Mouse (Mus musculus): ENCODE measurements around the gene Mff. TPM values are rescaled to one million over a fixed set of nuclear protein-coding genes. Genes with fewer than 3 reads are reported as not detected.

Mff gene
- polyA plus RNA-seq, 1 experiment from 2014 or later: 177 TPM

GRCm38 (mm10) chr1:82733357-82733756, 8.7 kb downstream of the Mff start:
- Histone ChIP-seq H3K4me1 (ENCODE audit: control insufficient read depth, insufficient read depth, low read length) (no peaks in the 10 kb centered on the region), H3K4me2 (ENCODE audit: low read depth, low read length) (no peak overlapping the region), H3K27ac (ENCODE audit: low read length) (no peak overlapping the region), H3K27me3 (ENCODE audit: control insufficient read depth, insufficient read depth, low read length) (no peaks in the 10 kb centered on the region), H3K36me3 (ENCODE audit: control insufficient read depth, insufficient read depth, low read length) (peaks cover 23% of the 10 kb centered on the region), H3K9ac (ENCODE audit: low read length) (no peak overlapping the region), H3K9me3 (replicated peaks; ENCODE audit: control insufficient read depth, low read length) (no peaks in the 10 kb centered on the region), H3K4me3 (replicated peaks; ENCODE audit: low read length) (no peak overlapping the region)
- WGBS: 95% methylated on average over 1 of the region's 1 CpGs
- ATAC-seq (ENCODE audit: insufficient read depth, low FRiP score): no peak

- Histone ChIP-seq H3K9ac (ENCODE audit: low read length) (no peak overlapping the region), H3K4me3 (replicated peaks; ENCODE audit: low read length) (no peak overlapping the region), H3K9me3 (replicated peaks; ENCODE audit: control insufficient read depth, low read length) (no peaks in the 10 kb centered on the region), H3K4me1 (ENCODE audit: control insufficient read depth, insufficient read depth, low read length) (no peaks in the 10 kb centered on the region), H3K27ac (ENCODE audit: low read length) (no peak overlapping the region), H3K36me3 (ENCODE audit: control insufficient read depth, insufficient read depth, low read length) (peaks cover 16% of the 10 kb centered on the region), H3K4me2 (ENCODE audit: low read depth, low read length) (no peak overlapping the region), H3K27me3 (ENCODE audit: control insufficient read depth, insufficient read depth, low read length) (no peaks in the 10 kb centered on the region)
- 70% methylated on average over 1 of the region's 1 CpGs for WGBS
- ATAC-seq (ENCODE audit: insufficient read depth, low FRiP score): no peak
Observed at GRCm38 (mm10) chr1:82738066-82738465, 13.4 kb downstream of the Mff start.

GRCm38 (mm10) chr1:82741539-82741938, 16.8 kb downstream of the Mff start:
- WGBS: 85% methylated on average over 7 of the region's 7 CpGs

GRCm38 (mm10) chr1:82743962-82744361, 19.3 kb downstream of the Mff start:
- no peaks in the 10 kb centered on the region for H3K36me3 ChIP-seq (ENCODE audit: control insufficient read depth, insufficient read depth, low read length)
- no peaks in the 10 kb centered on the region for H3K27me3 ChIP-seq (ENCODE audit: control insufficient read depth, insufficient read depth, low read length)
- WGBS: 88% methylated on average over 3 of the region's 3 CpGs
- no peak overlapping the region for H3K4me2 ChIP-seq (ENCODE audit: low read depth, low read length)
- H3K9me3 ChIP-seq (replicated peaks; ENCODE audit: control insufficient read depth, low read length): no peaks in the 10 kb centered on the region
- no peaks in the 10 kb centered on the region for H3K4me1 ChIP-seq (ENCODE audit: control insufficient read depth, insufficient read depth, low read length)
- H3K4me3 ChIP-seq (replicated peaks; ENCODE audit: low read length): no peak overlapping the region
- no peak overlapping the region for H3K9ac ChIP-seq (ENCODE audit: low read length)
- no peak for ATAC-seq (ENCODE audit: insufficient read depth, low FRiP score)
- H3K27ac ChIP-seq (ENCODE audit: low read length): no peak overlapping the region

More at GRCm38 (mm10) chr1:82741539-82741938, 16.8 kb downstream of the Mff start:
- Histone ChIP-seq H3K27ac (ENCODE audit: low read length) (no peak overlapping the region), H3K36me3 (ENCODE audit: control insufficient read depth, insufficient read depth, low read length) (no peaks in the 10 kb centered on the region), H3K4me1 (ENCODE audit: control insufficient read depth, insufficient read depth, low read length) (no peaks in the 10 kb centered on the region), H3K9ac (ENCODE audit: low read length) (no peak overlapping the region), H3K4me3 (replicated peaks; ENCODE audit: low read length) (no peak overlapping the region), H3K4me2 (ENCODE audit: low read depth, low read length) (no peak overlapping the region), H3K27me3 (ENCODE audit: control insufficient read depth, insufficient read depth, low read length) (no peaks in the 10 kb centered on the region), H3K9me3 (replicated peaks; ENCODE audit: control insufficient read depth, low read length) (no peaks in the 10 kb centered on the region)
- ATAC-seq (ENCODE audit: insufficient read depth, low FRiP score): no peak

GRCm38 (mm10) chr1:82746408-82746807, 21.7 kb downstream of the Mff start:
- Histone ChIP-seq H3K27me3 (ENCODE audit: control insufficient read depth, insufficient read depth, low read length) (no peaks in the 10 kb centered on the region), H3K9ac (ENCODE audit: low read length) (no peak overlapping the region), H3K9me3 (replicated peaks; ENCODE audit: control insufficient read depth, low read length) (no peaks in the 10 kb centered on the region), H3K27ac (ENCODE audit: low read length) (no peak overlapping the region), H3K4me3 (replicated peaks; ENCODE audit: low read length) (no peak overlapping the region), H3K4me1 (ENCODE audit: control insufficient read depth, insufficient read depth, low read length) (no peaks in the 10 kb centered on the region), H3K4me2 (ENCODE audit: low read depth, low read length) (no peak overlapping the region), H3K36me3 (ENCODE audit: control insufficient read depth, insufficient read depth, low read length) (no peaks in the 10 kb centered on the region)
- 90% methylated on average over 4 of the region's 4 CpGs for WGBS
- ATAC-seq (ENCODE audit: insufficient read depth, low FRiP score): no peak

GRCm38 (mm10) chr1:82747714-82748452, 23.2 kb downstream of the Mff start:
- Histone ChIP-seq H3K27ac (ENCODE audit: low read length) (no peak overlapping the region), H3K4me2 (ENCODE audit: low read depth, low read length) (no peak overlapping the region), H3K36me3 (ENCODE audit: control insufficient read depth, insufficient read depth, low read length) (no peaks in the 10 kb centered on the region), H3K9ac (ENCODE audit: low read length) (no peak overlapping the region), H3K4me1 (ENCODE audit: control insufficient read depth, insufficient read depth, low read length) (no peaks in the 10 kb centered on the region), H3K4me3 (replicated peaks; ENCODE audit: low read length) (no peak overlapping the region), H3K9me3 (replicated peaks; ENCODE audit: control insufficient read depth, low read length) (no peaks in the 10 kb centered on the region), H3K27me3 (ENCODE audit: control insufficient read depth, insufficient read depth, low read length) (no peaks in the 10 kb centered on the region)
- ATAC-seq (ENCODE audit: insufficient read depth, low FRiP score): no peak
- WGBS: 86% methylated on average over 2 of the region's 2 CpGs

- Histone ChIP-seq H3K36me3 (ENCODE audit: control insufficient read depth, insufficient read depth, low read length) (0 out of 2 replicates have a peak, but pooled peaks cover 6% of the 10 kb centered on the region), H3K9me3 (replicated peaks; ENCODE audit: control insufficient read depth, low read length) (no peaks in the 10 kb centered on the region), H3K4me1 (ENCODE audit: control insufficient read depth, insufficient read depth, low read length) (no peaks in the 10 kb centered on the region), H3K27ac (ENCODE audit: low read length) (no peak overlapping the region), H3K4me3 (replicated peaks; ENCODE audit: low read length) (no peak overlapping the region), H3K4me2 (ENCODE audit: low read depth, low read length) (no peak overlapping the region), H3K27me3 (ENCODE audit: control insufficient read depth, insufficient read depth, low read length) (no peaks in the 10 kb centered on the region), H3K9ac (ENCODE audit: low read length) (no peak overlapping the region)
- 91% methylated on average over 1 of the region's 1 CpGs for WGBS
- no peak for ATAC-seq (ENCODE audit: insufficient read depth, low FRiP score)
Observed at GRCm38 (mm10) chr1:82759520-82759919, 34.8 kb downstream of the Mff start.

GRCm38 (mm10) chr1:82761454-82762169, 36.9 kb downstream of the Mff start:
- no peaks in the 10 kb centered on the region for H3K9me3 ChIP-seq (replicated peaks; ENCODE audit: control insufficient read depth, low read length)
- H3K36me3 ChIP-seq (ENCODE audit: control insufficient read depth, insufficient read depth, low read length): 0 out of 2 replicates have a peak, but pooled peaks cover 6% of the 10 kb centered on the region
- ATAC-seq (ENCODE audit: insufficient read depth, low FRiP score): no peak
- no peak overlapping the region for H3K9ac ChIP-seq (ENCODE audit: low read length)
- no peak overlapping the region for H3K4me2 ChIP-seq (ENCODE audit: low read depth, low read length)
- 85% methylated on average over 8 of the region's 8 CpGs for WGBS
- no peaks in the 10 kb centered on the region for H3K4me1 ChIP-seq (ENCODE audit: control insufficient read depth, insufficient read depth, low read length)
- no peak overlapping the region for H3K4me3 ChIP-seq (replicated peaks; ENCODE audit: low read length)
- no peak overlapping the region for H3K27ac ChIP-seq (ENCODE audit: low read length)
- no peaks in the 10 kb centered on the region for H3K27me3 ChIP-seq (ENCODE audit: control insufficient read depth, insufficient read depth, low read length)

GRCm38 (mm10) chr1:82762274-82762673, 37.6 kb downstream of the Mff start:
- Histone ChIP-seq H3K36me3 (ENCODE audit: control insufficient read depth, insufficient read depth, low read length) (0 out of 2 replicates have a peak, but pooled peaks cover 6% of the 10 kb centered on the region), H3K4me2 (ENCODE audit: low read depth, low read length) (no peak overlapping the region), H3K27ac (ENCODE audit: low read length) (no peak overlapping the region), H3K4me3 (replicated peaks; ENCODE audit: low read length) (no peak overlapping the region), H3K9me3 (replicated peaks; ENCODE audit: control insufficient read depth, low read length) (no peaks in the 10 kb centered on the region), H3K4me1 (ENCODE audit: control insufficient read depth, insufficient read depth, low read length) (no peaks in the 10 kb centered on the region), H3K9ac (ENCODE audit: low read length) (no peak overlapping the region), H3K27me3 (ENCODE audit: control insufficient read depth, insufficient read depth, low read length) (no peaks in the 10 kb centered on the region)
- WGBS: 85% methylated on average over 1 of the region's 1 CpGs
- no peak for ATAC-seq (ENCODE audit: insufficient read depth, low FRiP score)
